Mouse (Mus musculus): ENCODE measurements around the gene Hspb7. TPM values are rescaled to one million over a fixed set of nuclear protein-coding genes. Genes with fewer than 3 reads are reported as not detected.

Gene Hspb7
- total RNA-seq, 2 experiments from 2014 or later, result 331 to 560 TPM

DNA sequence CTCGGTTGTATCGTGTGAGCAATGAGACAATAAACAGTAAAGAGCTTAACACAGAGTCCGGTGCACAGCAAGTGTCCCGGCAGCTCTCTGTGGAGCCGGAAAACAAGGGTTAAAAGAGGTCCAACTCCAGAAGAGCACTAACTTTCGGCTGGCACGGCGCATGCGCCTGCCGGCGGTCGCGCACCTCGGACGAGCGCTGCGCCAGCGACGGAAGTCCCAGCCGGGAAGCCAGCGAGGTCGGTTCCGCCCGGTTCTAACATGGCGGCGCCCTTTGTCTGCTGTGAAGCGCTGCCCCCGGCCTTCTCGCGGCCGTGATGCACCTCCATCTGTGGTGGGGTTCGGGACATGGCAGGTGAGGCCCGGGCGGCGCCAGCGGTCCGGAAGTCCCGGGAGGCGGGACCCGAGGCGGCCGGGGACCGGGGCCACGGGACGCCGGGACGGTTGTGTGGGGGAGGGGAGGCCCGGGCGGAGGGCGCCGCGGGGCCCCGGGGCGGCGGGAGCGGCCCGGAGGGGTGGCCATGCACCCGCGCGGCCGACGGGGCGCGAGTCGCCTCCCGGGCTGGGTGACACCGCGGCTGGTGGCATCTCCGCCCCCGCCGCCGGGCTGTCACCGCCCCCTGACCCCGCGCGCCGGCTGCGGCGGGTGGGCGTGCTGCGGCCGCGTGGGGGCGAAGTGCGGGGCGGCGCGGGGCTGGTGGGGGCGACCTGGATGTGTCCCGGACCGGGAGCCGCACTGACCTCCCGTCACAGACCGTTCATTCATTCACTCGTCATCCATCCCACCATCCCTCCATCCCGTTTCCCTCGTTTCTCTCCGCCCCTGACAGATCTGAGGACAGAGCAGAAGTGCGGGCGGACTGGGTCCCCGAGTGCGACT, 24.1 kb downstream of the Hspb7 start, which contains the start of gene Zbtb17:
Gene Zbtb17 (plus strand): TSS at position 204 of the 877 bp plus-strand sequence.
- peak; percentile 90 for DNase-seq (ENCODE audit: low spot score)

DNA sequence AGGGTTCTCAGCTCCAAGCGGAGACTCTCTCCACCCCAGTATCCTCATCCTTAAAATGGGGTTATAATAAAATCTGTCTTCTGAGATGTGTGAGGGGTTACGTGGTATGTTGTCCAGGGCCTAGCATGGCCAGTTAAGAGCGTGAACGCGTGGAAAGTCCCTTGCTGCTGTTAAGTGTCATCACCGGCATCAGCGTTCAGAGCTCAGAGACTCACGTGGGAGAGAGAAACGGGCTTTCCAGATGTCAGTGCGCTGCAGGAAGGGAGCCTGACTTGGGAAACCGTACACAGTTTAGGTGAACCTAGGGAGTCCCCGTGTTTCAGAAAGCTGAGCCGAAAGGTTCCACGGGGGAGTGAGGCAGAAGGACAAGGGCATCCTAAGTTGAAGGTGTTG, 24.7 kb downstream of the Hspb7 start:
- no peak for DNase-seq (ENCODE audit: low spot score)

GRCm38 (mm10) chr4:141446211-141446610, 25.6 kb downstream of the Hspb7 start:
- no peak for DNase-seq (ENCODE audit: low spot score)

DNA sequence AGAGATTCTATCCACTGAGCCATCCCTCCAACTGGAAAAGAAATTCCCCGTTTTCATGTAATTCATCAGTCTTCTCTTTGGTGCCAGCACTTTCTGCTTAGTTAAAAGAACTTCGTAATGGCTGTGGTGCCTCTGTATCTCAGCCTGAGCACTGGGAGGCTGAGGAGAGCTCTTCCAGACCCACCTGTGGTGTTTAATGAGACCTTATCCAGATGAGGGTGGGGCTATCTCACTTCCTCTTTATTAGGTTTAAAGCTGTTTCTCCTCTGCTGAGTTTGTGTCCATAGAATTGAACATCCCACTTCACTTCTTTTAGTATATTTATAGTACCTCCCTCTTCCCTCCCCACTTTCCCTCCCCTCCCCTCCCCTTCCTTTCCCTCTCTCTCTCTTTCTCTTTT, 30.7 kb downstream of the Hspb7 start:
- no peak for DNase-seq (ENCODE audit: low spot score)

GRCm38 (mm10) chr4:141451916-141452450, 31.4 kb downstream of the Hspb7 start:
- DNase-seq (ENCODE audit: low spot score), result no peak

GRCm38 (mm10) chr4:141454581-141455350, 34.2 kb downstream of the Hspb7 start:
- DNase-seq (ENCODE audit: low spot score), result no peak

- DNase-seq (ENCODE audit: low spot score), result no peak
These were observed 34.9 kb downstream of the Hspb7 start for GRCm38 (mm10) chr4:141455526-141455925.

DNA sequence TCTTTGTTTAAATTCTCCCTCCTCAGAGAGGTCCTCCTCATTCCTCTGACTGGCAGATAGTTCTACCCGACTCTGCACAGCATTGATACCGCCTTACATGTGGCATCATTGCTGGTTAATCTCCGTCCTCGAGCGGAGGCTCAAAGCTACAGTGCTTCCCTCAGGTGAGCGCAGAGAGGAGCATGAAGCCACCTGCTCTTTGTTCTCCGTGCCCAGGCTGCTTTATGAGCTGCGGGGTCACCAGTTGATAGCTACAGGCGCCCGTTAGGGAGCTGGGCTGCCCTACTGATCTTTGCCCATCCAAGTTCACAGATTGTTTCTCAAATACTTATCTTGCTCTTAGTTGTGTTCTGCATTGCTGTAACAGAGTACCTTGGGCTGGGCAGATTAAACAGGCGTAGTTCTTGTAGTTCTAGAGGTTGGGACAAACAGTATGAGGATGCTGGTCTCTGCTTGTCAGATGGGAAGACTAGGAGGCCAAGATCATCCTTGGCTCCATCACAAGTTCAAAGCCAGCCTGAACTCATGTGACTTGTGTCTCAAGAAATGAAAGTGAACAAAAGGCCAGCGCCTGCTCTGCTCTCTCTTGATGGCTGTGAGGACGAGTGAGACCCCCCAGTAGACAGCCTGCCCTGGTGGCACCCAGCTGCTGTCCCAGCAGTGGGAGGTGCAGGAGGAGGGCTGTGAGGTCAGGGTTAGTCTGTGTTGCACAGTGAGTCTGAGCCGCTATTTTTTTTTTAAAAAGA, 35.8 kb downstream of the Hspb7 start:
- DNase-seq (ENCODE audit: low spot score), result no peak

DNA sequence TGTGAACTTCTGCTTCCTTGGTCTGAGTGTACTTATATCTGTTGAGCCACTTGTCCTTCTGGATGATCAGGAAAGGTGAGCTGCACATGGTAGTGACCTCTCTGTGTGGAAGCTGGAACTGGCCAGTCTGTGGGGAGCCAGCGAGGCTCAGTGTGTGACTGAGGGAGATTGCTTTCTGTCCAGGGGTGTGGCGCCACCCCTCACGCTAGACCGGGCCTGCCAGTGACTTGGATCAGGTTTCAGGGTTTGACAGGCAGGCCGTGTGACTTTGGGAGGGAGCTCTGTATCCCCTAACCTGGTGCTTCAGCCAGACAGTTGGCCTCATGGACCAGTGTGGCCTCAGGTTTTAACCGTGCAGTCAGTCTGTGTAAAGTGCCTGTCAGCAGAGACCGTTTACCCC, 37.7 kb downstream of the Hspb7 start:
- DNase-seq (ENCODE audit: low spot score), result peak; percentile 88

DNA sequence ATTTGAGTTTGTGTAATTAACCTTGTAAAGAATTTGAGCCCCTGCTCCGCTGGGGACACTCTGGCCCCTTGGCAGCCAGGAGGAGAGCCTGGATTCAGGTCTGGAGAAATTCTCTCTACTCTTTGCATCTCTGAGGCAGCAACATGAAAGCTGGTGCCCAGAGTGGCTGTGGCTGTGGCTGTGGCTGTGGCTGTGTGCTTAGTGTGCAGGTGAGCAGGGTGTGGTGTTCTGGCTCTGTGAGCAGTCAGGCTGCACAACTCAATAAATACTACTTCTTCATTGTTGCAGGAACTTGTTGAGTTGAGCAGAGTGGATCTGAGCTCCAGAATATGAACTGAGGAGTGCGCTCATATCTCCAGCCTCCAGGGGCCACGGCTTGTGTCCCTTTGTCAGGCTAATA, 38.3 kb downstream of the Hspb7 start:
- no peak for DNase-seq (ENCODE audit: low spot score)

GRCm38 (mm10) chr4:141459766-141460165, 39.2 kb downstream of the Hspb7 start:
- DNase-seq (ENCODE audit: low spot score), result no peak

- DNase-seq (ENCODE audit: low spot score), result no peak
These were observed 39.9 kb downstream of the Hspb7 start for GRCm38 (mm10) chr4:141460481-141460880.

DNA sequence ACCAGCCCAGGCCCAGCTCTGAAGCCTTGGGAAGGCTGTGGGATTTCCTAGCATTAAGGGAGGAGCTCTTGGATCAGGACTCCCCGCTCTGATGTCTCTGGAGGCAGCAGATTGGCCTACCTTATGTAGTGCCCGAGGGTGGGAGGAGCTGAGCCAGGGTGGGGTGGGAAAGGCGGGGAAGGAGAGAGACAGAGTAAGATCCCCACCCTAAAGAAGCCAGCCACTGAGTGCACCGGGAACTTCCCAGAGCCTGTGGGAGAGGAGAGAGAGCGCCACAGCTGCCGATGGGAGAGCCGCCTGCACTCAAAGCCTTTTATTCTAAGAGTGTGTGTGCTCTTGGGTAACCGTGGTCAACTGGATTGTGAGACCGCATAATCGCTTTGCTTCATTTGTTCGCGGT, 40.5 kb downstream of the Hspb7 start:
- DNase-seq (ENCODE audit: low spot score), result no peak

DNA sequence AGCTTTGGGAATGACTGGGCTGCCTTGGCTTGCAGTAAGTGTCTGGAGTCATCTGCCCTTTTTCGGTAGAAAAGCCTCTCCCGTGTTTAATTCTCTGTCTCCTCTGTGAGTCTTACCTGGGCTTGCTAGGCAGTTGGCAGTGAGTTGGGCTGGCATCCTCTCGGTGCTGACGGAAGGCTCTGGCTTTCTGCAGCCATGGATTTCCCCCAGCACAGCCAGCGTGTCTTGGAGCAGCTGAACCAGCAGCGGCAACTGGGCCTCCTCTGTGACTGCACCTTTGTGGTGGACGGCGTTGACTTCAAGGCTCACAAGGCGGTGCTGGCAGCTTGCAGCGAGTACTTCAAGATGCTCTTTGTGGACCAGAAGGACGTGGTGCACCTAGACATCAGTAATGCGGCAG, 41.0 kb downstream of the Hspb7 start:
- peak; percentile 30 for DNase-seq (ENCODE audit: low spot score)

DNA sequence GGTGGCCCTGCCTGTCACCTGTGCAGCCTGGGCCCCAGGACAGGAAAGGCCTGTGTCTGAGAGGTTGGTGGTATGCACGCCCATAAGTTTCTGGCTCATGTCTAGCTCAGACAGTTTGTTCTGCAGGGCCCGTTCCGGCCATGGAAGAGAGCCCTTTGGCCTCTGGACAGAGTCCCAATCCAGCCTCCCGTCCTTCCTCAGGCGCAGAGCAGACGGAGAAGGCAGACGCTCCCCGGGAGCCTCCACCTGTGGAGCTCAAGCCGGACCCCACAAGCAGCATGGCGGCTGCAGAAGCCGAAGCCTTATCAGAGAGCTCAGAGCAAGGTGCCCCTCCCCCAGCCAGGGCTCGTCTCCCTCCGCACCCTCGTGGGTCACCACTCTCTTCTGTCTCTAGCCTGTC, 42.9 kb downstream of the Hspb7 start:
- no peak for DNase-seq (ENCODE audit: low spot score)

GRCm38 (mm10) chr4:141464722-141465121, 44.1 kb downstream of the Hspb7 start:
- no peak for DNase-seq (ENCODE audit: low spot score)

- DNase-seq (ENCODE audit: low spot score), result no peak
These were observed 45.1 kb downstream of the Hspb7 start for GRCm38 (mm10) chr4:141465512-141466288.

DNA sequence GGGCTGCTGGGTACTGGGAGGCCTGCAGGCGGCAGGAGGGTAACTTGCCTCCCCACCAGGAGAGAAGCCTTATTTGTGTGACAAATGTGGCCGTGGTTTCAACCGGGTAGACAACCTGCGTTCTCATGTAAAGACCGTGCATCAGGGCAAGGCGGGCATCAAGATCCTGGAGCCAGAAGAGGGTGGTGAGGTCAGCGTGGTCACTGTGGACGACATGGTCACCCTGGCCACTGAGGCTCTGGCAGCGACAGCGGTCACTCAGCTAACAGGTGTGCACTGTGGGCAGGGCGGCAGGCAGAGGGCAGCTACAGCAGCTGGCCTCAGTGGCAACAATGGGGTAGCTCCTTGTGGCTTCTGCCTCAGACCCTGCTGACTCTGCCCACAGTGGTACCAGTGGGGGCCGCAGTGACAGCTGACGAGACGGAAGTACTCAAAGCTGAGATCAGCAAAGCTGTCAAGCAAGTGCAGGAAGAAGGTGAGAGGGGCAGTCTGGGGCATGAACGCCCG, 45.8 kb downstream of the Hspb7 start:
- DNase-seq (ENCODE audit: low spot score), result no peak

- no peak for DNase-seq (ENCODE audit: low spot score)
These were observed 46.4 kb downstream of the Hspb7 start for GRCm38 (mm10) chr4:141466844-141467580.

- DNase-seq (ENCODE audit: low spot score), result no peak
These were observed 47.0 kb downstream of the Hspb7 start for GRCm38 (mm10) chr4:141467581-141467927.
